Mouse (Mus musculus) Patski (cell line): ENCODE data around the gene Prdm15. TPM values are rescaled to one million over a fixed set of nuclear protein-coding genes. Genes with fewer than 3 reads are reported as not detected.

ENCODE experiments used
- ATAC-seq: fragments of 100-300 bp; one replicate; pipeline ENCODE4 v1.8.0; 2021
- CTCF ChIA-PET: fragments of 350-600 bp; sonication (Branson Sonifier 250); formaldehyde crosslinking; loops from one replicate; lab custom pipeline; 2022; ENCODE audit warnings: inconsistent platforms; lab: Charles Lee
- POLR2A ChIA-PET: fragments of 350-600 bp; sonication (Branson Sonifier 250); formaldehyde crosslinking; loops from one replicate; lab custom pipeline; 2022; ENCODE audit warnings: antibody characterized with exemption, inconsistent platforms; lab: Charles Lee
- DNase-seq: peaks from one replicate; pipeline ENCODE4 v3.0.0-alpha.2; 2011; ENCODE audit warnings: low read depth, low spot score
- H3K27me3 ChIP-seq: fragments of 371-371 bp; one replicate; pipeline ENCODE4 v1.5.1; 2021
- CTCF ChIP-seq: fragments of 100-300 bp; IDR thresholded peaks from one replicate; pipeline ENCODE4 v1.5.1; 2021
- in situ Hi-C: fragments of 300-500 bp; cut with MboI; formaldehyde crosslinking; loops from 3 replicates; pipeline ENCODE4 v1.11.1; 2018; ENCODE audit warnings: low pct_unique_long_range_greater_than_20kb, mixed read lengths
- polyA plus RNA-seq: library from polyadenylated mRNA; unstranded; gene quantifications from one replicate; pipeline ENCODE4 v1.2.3, GENCODE M21; 2021

The Prdm15 gene
- polyA plus RNA-seq, 1 experiment from 2014 or later = 6.8 TPM

DNA sequence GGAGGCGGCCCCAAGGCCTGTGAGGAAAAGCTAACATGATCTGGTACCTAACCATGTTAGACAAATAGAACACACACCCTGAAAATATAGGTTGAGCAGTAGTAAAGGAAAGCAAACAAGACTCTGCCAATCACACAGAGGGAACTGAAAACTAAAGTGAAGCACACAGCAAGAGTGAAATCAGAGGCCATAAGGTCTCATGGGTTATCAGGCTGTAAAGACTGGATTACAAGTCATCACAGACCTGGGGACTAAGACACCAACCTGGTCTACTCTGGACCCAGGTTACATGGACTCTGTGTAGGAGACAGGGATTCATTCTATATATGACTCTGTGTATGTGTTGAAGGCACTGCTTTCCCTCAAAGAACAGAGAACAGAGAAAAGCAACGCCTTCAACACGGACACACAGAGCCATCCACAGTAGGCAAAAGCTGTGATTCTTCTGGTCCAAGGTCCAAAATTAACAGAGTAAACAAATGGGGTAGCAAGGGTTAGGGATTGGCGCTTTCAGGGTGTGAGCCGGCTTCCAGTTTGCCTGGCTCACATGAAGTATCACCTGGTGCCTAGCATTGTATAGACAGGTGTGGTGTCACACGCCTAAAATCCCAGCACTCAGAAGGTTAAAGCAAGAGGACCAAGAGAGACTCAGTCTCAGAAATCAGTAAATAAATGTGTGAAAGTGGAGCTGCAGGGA is 28.2 kb downstream of the Prdm15 start:
- ChIA-PET CTCF (interaction anchor here (0.8 to 1.2 kb wide), 2 partner anchors 23 to 27 kb away, joined by 3 read pairs; no protein-coding TSS in a partner anchor), POLR2A (no interaction called here)
- ATAC-seq (no peak), DNase-seq (no peak)
- no peak for TF ChIP-seq CTCF
- H3K27me3 ChIP-seq = no peaks in the 10 kb centered on the region
- in situ Hi-C loops = no loop called here

DNA sequence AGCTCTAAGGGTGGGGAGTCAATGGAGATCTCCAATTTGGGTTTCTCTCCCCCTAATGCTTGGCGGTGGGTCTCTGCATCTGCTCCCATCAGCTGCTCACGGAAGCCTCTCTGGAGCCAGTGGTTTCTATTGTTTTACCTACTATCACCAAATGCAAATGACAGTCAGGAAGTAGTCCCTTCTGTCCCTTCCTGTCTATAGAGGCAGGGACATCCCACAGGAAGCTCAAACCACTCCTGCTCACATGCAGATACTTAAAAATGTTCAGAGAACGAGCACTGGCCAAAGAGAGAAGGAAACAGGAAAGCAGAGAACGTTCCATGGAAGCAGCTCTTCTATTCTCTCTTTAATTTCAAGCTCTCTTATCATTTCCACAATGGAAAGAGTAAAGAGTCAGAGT is 32.1 kb downstream of the Prdm15 start:
- TF ChIP-seq CTCF = no peak
- in situ Hi-C loops = no loop called here
- POLR2A ChIA-PET = interaction anchor here (0.8 kb wide), 1 partner anchor 33 kb away, joined by 3 read pairs; no protein-coding TSS in a partner anchor
- DNase-seq = no peak
- CTCF ChIA-PET = interaction anchor here (1.1 to 2.0 kb wide), 4 partner anchors 10 to 122 kb away, joined by 3 to 6 read pairs (median 4); no protein-coding TSS in a partner anchor
- H3K27me3 ChIP-seq = no peaks in the 10 kb centered on the region
- ATAC-seq = no peak

DNA sequence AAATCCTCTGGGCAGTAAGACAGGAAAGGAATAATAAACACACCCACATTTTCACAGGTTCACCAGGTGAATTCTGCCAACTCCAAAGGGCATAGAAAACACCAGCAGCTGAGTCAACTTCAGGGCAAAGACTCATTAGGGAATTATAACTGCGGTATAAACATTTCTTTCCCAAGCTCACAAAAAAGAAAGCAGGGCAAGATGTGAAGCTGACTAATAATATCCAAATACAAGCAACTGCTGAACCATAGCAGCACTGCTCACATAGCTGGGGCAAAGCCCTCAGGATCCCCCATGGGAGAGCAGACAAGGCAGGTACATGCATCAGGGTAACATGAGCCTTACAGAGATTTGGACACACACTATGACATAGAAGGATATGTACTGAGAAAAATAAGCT is 34.2 kb downstream of the Prdm15 start:
- DNase-seq = peak; percentile 53
- ChIA-PET CTCF (interaction anchor here (1.4 to 2.1 kb wide), 6 partner anchors 9 to 14 kb away, joined by 3 to 7 read pairs (median 4); no protein-coding TSS in a partner anchor), POLR2A (no interaction called here)
- peak; percentile 72 for ATAC-seq
- no peaks in the 10 kb centered on the region for H3K27me3 ChIP-seq
- in situ Hi-C loops = no loop called here
- no peak for TF ChIP-seq CTCF

DNA sequence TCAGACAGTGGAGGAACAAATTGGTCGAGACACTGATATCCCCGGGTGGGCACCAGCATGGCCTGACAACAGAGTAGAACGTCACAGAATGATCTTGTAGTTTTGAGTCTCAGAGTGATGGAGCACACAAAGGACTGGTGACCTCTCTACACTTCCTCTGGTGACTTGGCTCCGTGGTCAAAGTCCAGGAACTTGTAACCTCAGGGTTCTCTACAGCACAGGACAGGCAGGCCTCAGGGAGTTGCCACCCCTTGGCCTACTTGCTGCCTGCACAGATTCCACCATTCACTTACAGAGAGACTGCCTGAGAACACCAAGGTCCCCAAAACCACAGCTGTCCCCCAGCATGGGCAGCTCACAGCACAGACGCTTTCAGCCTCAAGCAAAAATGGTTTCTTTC is 36.4 kb downstream of the Prdm15 start:
- POLR2A ChIA-PET = no interaction called here
- ATAC-seq (no peak), DNase-seq (no peak)
- CTCF ChIA-PET = interaction anchor here (0.9 kb wide), 1 partner anchor 12 kb away, joined by 3 read pairs; no protein-coding TSS in a partner anchor
- in situ Hi-C loops = no loop called here
- H3K27me3 ChIP-seq = no peaks in the 10 kb centered on the region
- TF ChIP-seq CTCF = no peak

DNA sequence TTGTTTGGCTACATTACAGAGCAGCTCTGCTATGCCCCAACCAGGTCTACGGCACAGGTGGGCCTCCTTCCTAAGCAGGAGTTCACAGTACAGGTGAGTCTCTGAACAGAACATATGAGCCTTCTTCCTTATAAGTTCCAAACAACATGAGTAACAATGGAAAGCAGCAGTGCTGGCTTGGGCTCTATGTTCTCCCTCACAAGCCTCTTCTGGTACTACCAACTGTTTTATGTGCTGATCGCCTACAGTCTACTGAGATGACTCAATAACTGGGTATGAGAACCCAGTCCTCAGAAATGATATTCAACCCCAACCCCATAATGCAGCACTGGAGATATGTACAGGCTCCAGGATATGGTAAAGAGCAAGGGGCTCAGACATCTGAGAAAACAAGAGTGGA is 37.6 kb downstream of the Prdm15 start:
- no peak for ATAC-seq

DNA sequence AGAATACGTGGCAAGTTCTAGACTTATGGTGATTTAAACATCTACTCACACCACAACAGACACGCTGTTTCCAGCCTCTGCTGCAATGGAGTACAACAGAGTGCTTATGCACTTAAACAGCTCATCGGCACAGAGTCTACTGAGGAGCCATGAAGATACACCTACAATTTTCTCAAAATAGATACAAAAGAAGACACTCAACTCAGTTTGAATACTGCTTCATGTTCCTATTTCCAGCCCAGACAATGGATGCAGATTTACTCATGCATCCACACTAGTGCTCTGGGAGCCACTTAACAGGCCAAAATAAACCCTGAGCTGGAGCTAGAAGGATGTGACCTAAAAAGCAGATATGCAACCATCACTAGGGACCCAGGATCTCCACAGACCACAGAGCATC is 42.8 kb downstream of the Prdm15 start:
- POLR2A ChIA-PET = no interaction called here
- no peak for TF ChIP-seq CTCF
- no peak for ATAC-seq
- H3K27me3 ChIP-seq = no peaks in the 10 kb centered on the region
- in situ Hi-C loops = no loop called here
- CTCF ChIA-PET = interaction anchor here (1.4 to 3.1 kb wide), 3 partner anchors 8 to 20 kb away, joined by 3 to 7 read pairs (median 6); no protein-coding TSS in a partner anchor
- no peak for DNase-seq

More for the DNA sequence above, 37.6 kb downstream of the Prdm15 start:
- TF ChIP-seq CTCF = no peak
- no peak for DNase-seq
- in situ Hi-C loops = no loop called here
- CTCF ChIA-PET = no interaction called here
- no peaks in the 10 kb centered on the region for H3K27me3 ChIP-seq
- POLR2A ChIA-PET = no interaction called here

DNA sequence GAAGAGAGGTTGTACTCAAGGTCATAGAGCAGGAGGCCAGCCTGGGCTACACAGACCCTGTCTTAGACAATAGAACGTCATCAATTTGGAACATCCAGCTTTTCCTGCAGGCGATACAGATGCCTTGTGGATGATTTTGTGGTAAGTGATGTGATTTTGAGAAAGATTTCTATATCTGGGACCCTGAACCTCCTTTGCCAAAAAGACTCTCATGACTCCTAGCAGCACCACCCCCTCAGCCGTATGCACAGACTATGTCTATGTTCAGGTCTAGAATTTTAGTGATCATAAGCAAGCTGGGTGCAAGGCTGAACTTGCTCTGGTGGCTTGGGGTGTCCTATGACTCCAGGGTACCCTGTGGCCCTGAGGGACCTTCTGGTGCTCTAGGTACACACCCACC is 46.0 kb downstream of the Prdm15 start:
- ChIA-PET CTCF (interaction anchor here (1.1 to 3.1 kb wide), 5 partner anchors 12 to 40 kb away, joined by 3 to 7 read pairs (median 5); no protein-coding TSS in a partner anchor), POLR2A (no interaction called here)
- H3K27me3 ChIP-seq = no peaks in the 10 kb centered on the region
- in situ Hi-C loops = no loop called here
- ATAC-seq (no peak), DNase-seq (no peak)
- TF ChIP-seq CTCF = no peak

DNA sequence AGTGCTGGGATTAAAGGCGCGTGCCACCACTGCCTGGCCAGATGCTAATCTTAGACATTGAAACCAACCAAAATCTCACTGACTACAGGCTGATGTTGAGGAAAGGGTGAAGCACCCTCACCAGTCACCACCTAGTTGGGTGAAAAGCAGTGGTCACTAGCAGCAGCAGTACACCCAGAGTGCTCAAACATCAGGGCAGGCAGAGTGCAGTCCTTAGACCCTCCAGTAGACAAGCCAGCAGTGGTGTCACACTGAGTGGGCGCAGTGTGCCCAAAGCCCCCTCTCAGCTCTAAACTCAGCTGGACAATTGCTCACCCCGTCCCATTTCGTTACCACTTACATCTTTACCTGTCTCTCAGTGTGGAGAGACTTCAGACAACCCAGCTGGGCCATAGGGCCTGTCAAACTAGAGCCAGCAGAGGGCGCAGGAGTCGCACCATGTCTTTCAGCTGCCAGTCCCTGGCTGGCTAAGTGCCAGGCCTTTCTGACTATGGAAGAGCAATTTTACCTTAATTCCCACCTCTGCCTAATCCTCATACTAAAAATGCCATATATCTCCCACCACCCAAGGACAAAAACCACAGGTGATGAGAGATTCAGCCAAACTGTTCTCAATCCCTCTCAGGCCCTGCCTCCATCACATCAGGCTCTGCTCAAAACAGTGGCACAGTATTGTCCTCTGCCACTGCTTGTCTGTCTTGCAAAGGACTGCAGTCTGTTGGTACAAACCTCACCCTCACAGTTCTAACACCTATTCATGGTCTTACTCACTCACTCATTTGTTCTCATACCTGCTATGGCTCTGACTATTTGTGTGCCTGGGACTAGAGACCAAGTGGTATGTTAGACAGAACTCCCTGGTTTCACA is 46.7 kb downstream of the Prdm15 start:
- no peak for ATAC-seq
- no peaks in the 10 kb centered on the region for H3K27me3 ChIP-seq
- POLR2A ChIA-PET = no interaction called here
- DNase-seq = peak; percentile 27
- CTCF ChIA-PET = interaction anchor here (1.1 to 1.9 kb wide), 6 partner anchors 11 to 75 kb away, joined by 3 to 6 read pairs (median 3); no protein-coding TSS in a partner anchor
- TF ChIP-seq CTCF = peak; percentile 93
- in situ Hi-C loops = loop anchor here (5.0 kb wide), 1 partner anchor 77 kb away; no protein-coding TSS in a partner anchor

DNA sequence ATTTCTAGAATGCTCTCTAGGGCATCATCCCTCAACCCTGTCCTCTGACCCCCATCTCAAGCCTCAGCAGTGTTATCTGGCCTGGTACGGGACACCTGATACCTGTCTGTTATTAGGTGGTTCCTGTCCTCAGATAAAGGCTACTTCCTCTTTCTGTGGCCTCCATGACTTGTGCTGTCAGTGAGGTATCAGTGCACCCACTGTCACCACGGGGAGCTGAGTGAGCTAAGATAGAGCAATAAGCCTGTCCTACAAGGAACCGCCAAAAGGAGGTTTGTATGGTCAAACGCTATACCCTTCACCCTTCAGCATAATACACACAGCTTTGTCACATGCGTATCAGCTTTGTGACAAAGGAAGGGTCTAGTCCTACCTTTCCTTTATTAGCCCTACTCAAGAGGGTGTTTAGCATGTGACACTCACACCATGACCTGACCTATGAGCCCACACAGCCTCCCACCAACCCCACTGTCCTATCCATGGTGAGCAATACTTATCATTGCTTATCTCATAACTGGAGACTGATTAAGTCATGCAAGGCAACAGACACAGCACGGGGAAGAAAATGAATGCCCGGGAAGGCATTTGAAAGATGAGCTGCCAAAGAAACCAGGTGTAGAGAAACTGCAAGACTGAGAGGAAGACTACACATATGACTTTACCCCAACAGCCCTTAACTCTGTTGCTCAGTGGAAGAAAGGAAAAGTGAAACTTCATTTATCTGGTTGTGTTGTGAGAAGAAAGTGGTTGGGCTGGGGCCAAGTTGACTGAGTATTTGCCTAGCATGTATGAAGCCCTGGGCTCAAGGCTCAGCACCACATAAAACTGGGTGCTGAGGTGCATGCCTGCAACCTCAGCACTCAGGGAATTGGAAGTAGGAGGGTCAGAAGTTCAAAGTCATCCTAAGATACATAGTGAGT is 53.4 kb downstream of the Prdm15 start:
- TF ChIP-seq CTCF = no peak
- in situ Hi-C loops = no loop called here
- CTCF ChIA-PET = no interaction called here
- DNase-seq (no peak), ATAC-seq (no peak)
- POLR2A ChIA-PET = no interaction called here
- no peaks in the 10 kb centered on the region for H3K27me3 ChIP-seq

DNA sequence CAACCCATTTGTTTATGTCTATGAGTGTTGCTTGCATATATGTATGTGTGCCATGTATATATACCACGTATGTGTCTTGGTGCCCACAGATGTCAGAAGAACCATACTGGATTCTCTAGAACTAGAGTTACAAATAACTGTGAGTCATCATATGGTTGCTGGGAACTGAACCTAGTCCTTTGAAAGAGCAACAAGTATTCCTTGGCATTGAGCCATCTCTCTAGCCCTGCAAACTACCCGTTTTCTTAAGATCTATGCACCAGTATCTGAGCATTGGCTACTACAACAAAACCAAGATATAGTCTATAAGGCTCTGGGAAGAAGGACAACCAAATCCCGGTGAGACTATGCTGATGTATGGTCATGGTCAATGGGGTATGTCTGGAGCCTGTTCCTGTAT is 54.4 kb downstream of the Prdm15 start:
- ChIA-PET CTCF (no interaction called here), POLR2A (no interaction called here)
- TF ChIP-seq CTCF = no peak
- ATAC-seq (no peak), DNase-seq (no peak)
- H3K27me3 ChIP-seq = no peaks in the 10 kb centered on the region
- in situ Hi-C loops = no loop called here
